Mouse (Mus musculus): Measurements from ENCODE around the gene Herpud2. TPM values are rescaled to one million over a fixed set of nuclear protein-coding genes. Genes with fewer than 3 reads are reported as not detected.

Gene Herpud2
- polyA plus RNA-seq, 1 experiment from 2014 or later: 26.7 TPM

- Histone ChIP-seq H3K9ac (ENCODE audit: low read length) (no peak overlapping the region), H3K27me3 (ENCODE audit: control insufficient read depth, insufficient read depth, low read depth, low read length) (no peaks in the 10 kb centered on the region), H3K4me1 (replicated peaks; ENCODE audit: control insufficient read depth, insufficient read depth, low read length) (peaks cover 24% of the 10 kb centered on the region), H3K27ac (ENCODE audit: low read length) (no peak overlapping the region), H3K9me3 (ENCODE audit: control insufficient read depth, low read length) (no peaks in the 10 kb centered on the region), H3K4me2 (ENCODE audit: low read depth, low read length) (no peak overlapping the region), H3K36me3 (ENCODE audit: control insufficient read depth, insufficient read depth, low read length) (no peaks in the 10 kb centered on the region), H3K4me3 (ENCODE audit: low read length) (no peak overlapping the region)
- no peak for ATAC-seq (ENCODE audit: low read depth)
- WGBS: 76% methylated on average over 5 of the region's 5 CpGs
Observed at GRCm38 (mm10) chr9:25177201-25177600, 25.6 kb upstream of the Herpud2 start.

- no peak for ATAC-seq (ENCODE audit: low read depth)
- Histone ChIP-seq H3K9me3 (ENCODE audit: control insufficient read depth, low read length) (no peaks in the 10 kb centered on the region), H3K36me3 (ENCODE audit: control insufficient read depth, insufficient read depth, low read length) (no peaks in the 10 kb centered on the region), H3K4me3 (ENCODE audit: low read length) (no peak overlapping the region), H3K4me2 (ENCODE audit: low read depth, low read length) (no peak overlapping the region), H3K9ac (ENCODE audit: low read length) (no peak overlapping the region), H3K4me1 (replicated peaks; ENCODE audit: control insufficient read depth, insufficient read depth, low read length) (peaks cover 24% of the 10 kb centered on the region), H3K27ac (ENCODE audit: low read length) (no peak overlapping the region), H3K27me3 (ENCODE audit: control insufficient read depth, insufficient read depth, low read depth, low read length) (no peaks in the 10 kb centered on the region)
- 58% methylated on average over 1 of the region's 1 CpGs for WGBS
Observed at GRCm38 (mm10) chr9:25176562-25176961, 24.9 kb upstream of the Herpud2 start.

- no peaks in the 10 kb centered on the region for H3K9me3 ChIP-seq (ENCODE audit: control insufficient read depth, low read length)
- no peak overlapping the region for H3K4me3 ChIP-seq (ENCODE audit: low read length)
- H3K9ac ChIP-seq (ENCODE audit: low read length): no peak overlapping the region
- no peaks in the 10 kb centered on the region for H3K27me3 ChIP-seq (ENCODE audit: control insufficient read depth, insufficient read depth, low read depth, low read length)
- no peak overlapping the region for H3K27ac ChIP-seq (ENCODE audit: low read length)
- no peaks in the 10 kb centered on the region for H3K36me3 ChIP-seq (ENCODE audit: control insufficient read depth, insufficient read depth, low read length)
- 83% methylated on average over 6 of the region's 6 CpGs for WGBS
- peaks cover 24% of the 10 kb centered on the region for H3K4me1 ChIP-seq (replicated peaks; ENCODE audit: control insufficient read depth, insufficient read depth, low read length)
- no peak overlapping the region for H3K4me2 ChIP-seq (ENCODE audit: low read depth, low read length)
- ATAC-seq (ENCODE audit: low read depth): no peak
Observed at GRCm38 (mm10) chr9:25175978-25176377, 24.4 kb upstream of the Herpud2 start.

DNA sequence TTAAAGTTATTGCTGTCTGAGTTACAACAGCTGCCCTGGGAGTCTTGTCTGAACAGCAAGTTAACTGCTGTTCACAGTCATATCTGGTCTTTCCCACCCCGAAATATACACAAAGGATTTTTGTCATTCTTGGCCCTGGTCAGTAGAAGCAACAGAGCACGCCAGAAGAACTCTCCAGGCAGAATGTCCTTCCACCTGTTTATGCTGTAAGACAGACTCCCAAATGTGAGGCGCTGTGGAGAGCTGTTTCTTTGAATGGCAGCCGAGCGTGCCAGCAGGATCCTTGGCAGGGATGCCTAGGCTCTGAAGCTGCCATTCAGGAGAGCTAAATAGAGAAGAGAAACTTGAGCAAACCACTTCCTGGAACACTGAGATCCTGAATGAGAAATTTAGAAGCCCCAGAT lies 23.4 kb upstream of the Herpud2 start:
- peak; percentile 86 for ATAC-seq (ENCODE audit: low read depth)
- H3K4me2 ChIP-seq (ENCODE audit: low read depth, low read length): peak overlapping the region; percentile 31; the same call in 1 of the 2 replicates

GRCm38 (mm10) chr9:25174614-25175013 lies 23.0 kb upstream of the Herpud2 start:
- 40% methylated on average over 5 of the region's 5 CpGs for WGBS
- Histone ChIP-seq H3K27ac (ENCODE audit: low read length) (peak overlapping the region; percentile 69), H3K9me3 (ENCODE audit: control insufficient read depth, low read length) (no peaks in the 10 kb centered on the region), H3K4me1 (replicated peaks; ENCODE audit: control insufficient read depth, insufficient read depth, low read length) (peaks cover 29% of the 10 kb centered on the region), H3K27me3 (ENCODE audit: control insufficient read depth, insufficient read depth, low read depth, low read length) (no peaks in the 10 kb centered on the region), H3K36me3 (ENCODE audit: control insufficient read depth, insufficient read depth, low read length) (no peaks in the 10 kb centered on the region), H3K4me2 (ENCODE audit: low read depth, low read length) (peak overlapping the region; percentile 31; the same call in 1 of the 2 replicates), H3K4me3 (ENCODE audit: low read length) (no peak overlapping the region), H3K9ac (ENCODE audit: low read length) (no peak overlapping the region)
- peak; percentile 25 for ATAC-seq (ENCODE audit: low read depth)

More for the DNA sequence above, 23.4 kb upstream of the Herpud2 start:
- Histone ChIP-seq H3K9me3 (ENCODE audit: control insufficient read depth, low read length) (no peaks in the 10 kb centered on the region), H3K27ac (ENCODE audit: low read length) (peak overlapping the region; percentile 69), H3K4me1 (replicated peaks; ENCODE audit: control insufficient read depth, insufficient read depth, low read length) (peaks cover 27% of the 10 kb centered on the region), H3K36me3 (ENCODE audit: control insufficient read depth, insufficient read depth, low read length) (no peaks in the 10 kb centered on the region), H3K9ac (ENCODE audit: low read length) (no peak overlapping the region), H3K4me3 (ENCODE audit: low read length) (no peak overlapping the region), H3K27me3 (ENCODE audit: control insufficient read depth, insufficient read depth, low read depth, low read length) (no peaks in the 10 kb centered on the region)
- WGBS: 14% methylated on average over 5 of the region's 5 CpGs

DNA sequence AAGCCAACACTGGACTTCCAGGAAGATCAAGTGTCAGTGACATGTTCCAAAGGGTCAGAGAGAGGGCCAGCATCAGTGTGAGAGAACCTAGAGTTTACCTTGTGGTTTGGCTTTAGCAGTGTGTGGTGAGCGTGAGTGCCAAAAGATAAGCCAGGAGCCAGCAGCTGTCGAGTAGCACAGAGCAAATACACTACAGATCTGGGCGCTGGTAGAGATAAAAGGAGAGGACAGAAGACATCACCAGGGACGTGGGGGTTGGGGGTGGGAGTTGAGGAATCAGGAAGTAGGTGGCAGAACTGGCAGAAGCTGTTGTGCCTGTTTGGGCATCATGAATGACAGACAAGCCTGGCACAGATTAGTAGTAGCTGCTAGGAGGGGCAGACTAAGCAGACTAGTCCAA lies 21.6 kb upstream of the Herpud2 start:
- H3K27me3 ChIP-seq (ENCODE audit: control insufficient read depth, insufficient read depth, low read depth, low read length): no peaks in the 10 kb centered on the region
- peaks cover 29% of the 10 kb centered on the region for H3K4me1 ChIP-seq (replicated peaks; ENCODE audit: control insufficient read depth, insufficient read depth, low read length)
- H3K9me3 ChIP-seq (ENCODE audit: control insufficient read depth, low read length): no peaks in the 10 kb centered on the region
- WGBS: 19% methylated on average over 4 of the region's 4 CpGs
- no peak overlapping the region for H3K27ac ChIP-seq (ENCODE audit: low read length)
- no peak overlapping the region for H3K9ac ChIP-seq (ENCODE audit: low read length)
- peak; percentile 65 for ATAC-seq (ENCODE audit: low read depth)
- no peaks in the 10 kb centered on the region for H3K36me3 ChIP-seq (ENCODE audit: control insufficient read depth, insufficient read depth, low read length)
- no peak overlapping the region for H3K4me3 ChIP-seq (ENCODE audit: low read length)
- no peak overlapping the region for H3K4me2 ChIP-seq (ENCODE audit: low read depth, low read length)

DNA sequence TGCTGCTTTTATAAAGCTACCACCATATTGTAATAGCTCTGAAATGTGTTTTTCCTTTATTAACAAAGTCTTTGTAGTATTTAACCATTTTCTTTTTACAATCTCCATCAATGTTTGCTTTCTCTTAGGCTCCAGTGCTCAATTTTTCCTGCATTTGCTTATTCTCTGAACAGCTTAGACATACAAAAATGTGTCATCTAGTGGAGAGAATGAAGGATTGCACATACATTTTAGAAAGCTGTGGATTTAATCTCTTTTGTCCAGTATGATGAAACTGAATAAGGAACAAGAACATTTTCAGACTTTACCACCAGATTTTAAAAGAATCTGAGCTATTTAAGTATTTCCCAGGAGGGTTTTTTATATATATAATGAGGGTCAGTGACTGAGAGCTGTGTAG lies 18.0 kb upstream of the Herpud2 start:
- Histone ChIP-seq H3K4me3 (ENCODE audit: low read length) (no peak overlapping the region), H3K27ac (ENCODE audit: low read length) (no peak overlapping the region), H3K4me2 (ENCODE audit: low read depth, low read length) (no peak overlapping the region), H3K9ac (ENCODE audit: low read length) (no peak overlapping the region), H3K27me3 (ENCODE audit: control insufficient read depth, insufficient read depth, low read depth, low read length) (no peaks in the 10 kb centered on the region), H3K9me3 (ENCODE audit: control insufficient read depth, low read length) (no peaks in the 10 kb centered on the region), H3K36me3 (ENCODE audit: control insufficient read depth, insufficient read depth, low read length) (no peaks in the 10 kb centered on the region), H3K4me1 (replicated peaks; ENCODE audit: control insufficient read depth, insufficient read depth, low read length) (peaks cover 16% of the 10 kb centered on the region)
- ATAC-seq (ENCODE audit: low read depth): peak; percentile 53; the same call in 1 of the 2 replicates

GRCm38 (mm10) chr9:25167458-25168084 lies 16.0 kb upstream of the Herpud2 start:
- WGBS: 27% methylated on average over 6 of the region's 6 CpGs
- H3K27ac ChIP-seq (ENCODE audit: low read length): no peak overlapping the region
- no peak overlapping the region for H3K4me3 ChIP-seq (ENCODE audit: low read length)
- H3K36me3 ChIP-seq (ENCODE audit: control insufficient read depth, insufficient read depth, low read length): no peaks in the 10 kb centered on the region
- no peak overlapping the region for H3K4me2 ChIP-seq (ENCODE audit: low read depth, low read length)
- no peak overlapping the region for H3K9ac ChIP-seq (ENCODE audit: low read length)
- H3K4me1 ChIP-seq (replicated peaks; ENCODE audit: control insufficient read depth, insufficient read depth, low read length): peaks cover 5% of the 10 kb centered on the region; the same call in 1 of the 2 replicates
- H3K27me3 ChIP-seq (ENCODE audit: control insufficient read depth, insufficient read depth, low read depth, low read length): no peaks in the 10 kb centered on the region
- no peaks in the 10 kb centered on the region for H3K9me3 ChIP-seq (ENCODE audit: control insufficient read depth, low read length)
- peak; percentile 64; the same call in 1 of the 2 replicates for ATAC-seq (ENCODE audit: low read depth)

DNA sequence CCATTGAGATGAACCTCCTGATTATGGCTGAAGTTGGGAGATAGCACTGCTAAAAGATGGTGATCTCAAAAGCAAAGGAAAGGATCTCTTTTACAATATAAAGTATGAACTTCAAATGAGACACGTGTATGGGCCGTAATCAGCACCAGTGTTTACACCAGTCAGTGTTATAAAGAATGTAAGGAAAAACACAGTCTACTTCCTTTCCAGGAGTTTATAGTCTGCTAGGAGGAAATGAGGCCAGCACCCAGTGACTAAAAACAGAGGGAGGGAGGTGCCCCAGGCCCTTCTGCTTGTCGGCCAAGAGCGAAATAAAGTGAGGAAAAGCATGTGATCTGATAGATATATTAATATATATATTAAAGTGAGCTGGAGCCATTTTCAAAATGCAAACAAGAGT lies 6.6 kb upstream of the Herpud2 start:
- 50% methylated on average over 4 of the region's 4 CpGs for WGBS
- Histone ChIP-seq H3K27ac (ENCODE audit: low read length) (no peak overlapping the region), H3K27me3 (ENCODE audit: control insufficient read depth, insufficient read depth, low read depth, low read length) (no peaks in the 10 kb centered on the region), H3K36me3 (ENCODE audit: control insufficient read depth, insufficient read depth, low read length) (no peaks in the 10 kb centered on the region), H3K4me1 (replicated peaks; ENCODE audit: control insufficient read depth, insufficient read depth, low read length) (0 out of 2 replicates have a peak, but pooled peaks cover 2% of the 10 kb centered on the region), H3K9ac (ENCODE audit: low read length) (no peak overlapping the region), H3K9me3 (ENCODE audit: control insufficient read depth, low read length) (no peaks in the 10 kb centered on the region), H3K4me2 (ENCODE audit: low read depth, low read length) (no peak overlapping the region), H3K4me3 (ENCODE audit: low read length) (no peak overlapping the region)
- ATAC-seq (ENCODE audit: low read depth): peak; percentile 72

Measured in lung, embryonic 16.5 days (tissue).